Mouse (Mus musculus) heart, embryonic 13.5 days (tissue): ENCODE measurements around the gene Grid2ip. TPM values are rescaled to one million over a fixed set of nuclear protein-coding genes. Genes with fewer than 3 reads are reported as not detected.

Source experiments
- ATAC-seq: fragments of 200-750 bp; cut with Nextera tagmentation; 2 replicates; pipeline ENCODE4 v1.8.0; 2017; ENCODE audit warnings: moderate TSS enrichment; ENCODE audit not compliant: insufficient number of reproducible peaks, low FRiP score, low TSS enrichment; ENCODE audit errors: extremely low read depth
- H3K27ac ChIP-seq: fragments of 300-500 bp; sonication (generic); replicated peaks from 2 replicates; pipeline ENCODE4 v1.5.1; 2015; ENCODE audit warnings: moderate library complexity, mild to moderate bottlenecking, inconsistent platforms
- H3K27me3 ChIP-seq: fragments of 300-500 bp; sonication (generic); replicated peaks from 2 replicates; pipeline ENCODE4 v1.6.1; 2015; ENCODE audit warnings: mild to moderate bottlenecking, inconsistent platforms
- H3K36me3 ChIP-seq: fragments of 300-500 bp; sonication (generic); 2 replicates; pipeline ENCODE4 v1.6.1; 2015; ENCODE audit warnings: mild to moderate bottlenecking, inconsistent platforms
- H3K4me1 ChIP-seq: fragments of 300-500 bp; sonication (generic); 2 replicates; pipeline ENCODE4 v1.6.1; 2015; ENCODE audit warnings: inconsistent platforms
- H3K4me2 ChIP-seq: fragments of 300-500 bp; sonication (generic); 2 replicates; pipeline ENCODE4 v1.6.1; 2015; ENCODE audit warnings: inconsistent platforms, mild to moderate bottlenecking, moderate library complexity
- H3K4me3 ChIP-seq: fragments of 300-500 bp; sonication (generic); 2 replicates; pipeline ENCODE4 v1.5.1; 2015; ENCODE audit warnings: moderate library complexity, mild to moderate bottlenecking, inconsistent platforms
- H3K9ac ChIP-seq: fragments of 300-500 bp; sonication (generic); 2 replicates; pipeline ENCODE4 v1.6.1; 2015; ENCODE audit warnings: inconsistent platforms, mild to moderate bottlenecking, moderate library complexity
- H3K9me3 ChIP-seq: fragments of 300-500 bp; sonication (generic); 2 replicates; pipeline ENCODE4 v1.6.1; 2016; ENCODE audit warnings: inconsistent platforms
- WGBS: fragments of 180-500 bp; shearing (Covaris S2); methylation state at CpG from one replicate; pipeline ENCODE4 v1.1.7; 2015; ENCODE audit warnings: mixed read lengths; 5-methylcytosine and 5-hydroxymethylcytosine counted together
- polyA plus RNA-seq: library from polyadenylated mRNA; unstranded; fragments of >200 nt; fragmentation: Nextera tagmentation; extraction: Ambion mirVana; gene quantifications from 2 replicates; pipeline ENCODE4 v1.2.1, GENCODE M21; 2015

The Grid2ip gene
- polyA plus RNA-seq, 1 experiment from 2014 or later: not detected

DNA sequence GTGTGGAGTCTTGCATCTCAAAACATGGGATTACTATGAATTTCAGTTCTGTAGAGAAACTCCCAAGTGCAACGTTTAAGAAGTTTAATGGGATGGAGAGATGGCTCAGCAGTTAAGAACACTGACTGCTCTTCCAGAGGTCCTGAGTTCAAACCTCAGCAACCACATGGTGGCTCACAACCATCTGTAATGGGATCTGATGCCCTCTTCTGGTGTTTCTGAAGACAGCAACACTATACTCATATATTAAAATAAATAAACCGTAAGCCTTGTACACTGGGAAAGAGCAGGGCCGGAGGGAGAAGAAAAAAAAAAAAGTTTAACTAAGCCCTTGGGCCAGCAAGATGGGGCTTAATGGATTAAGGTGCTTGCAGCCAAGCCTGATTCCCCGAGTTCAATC is 65.9 kb downstream of the Grid2ip start:
- Histone ChIP-seq H3K9ac (no peak overlapping the region), H3K36me3 (peaks cover 53% of the 10 kb centered on the region), H3K27ac (no peak overlapping the region), H3K9me3 (no peaks in the 10 kb centered on the region), H3K4me3 (no peak overlapping the region), H3K4me1 (no peaks in the 10 kb centered on the region), H3K4me2 (no peak overlapping the region), H3K27me3 (no peaks in the 10 kb centered on the region)
- ATAC-seq: no peak
- 82% methylated on average over 4 of the region's 4 CpGs for WGBS

DNA sequence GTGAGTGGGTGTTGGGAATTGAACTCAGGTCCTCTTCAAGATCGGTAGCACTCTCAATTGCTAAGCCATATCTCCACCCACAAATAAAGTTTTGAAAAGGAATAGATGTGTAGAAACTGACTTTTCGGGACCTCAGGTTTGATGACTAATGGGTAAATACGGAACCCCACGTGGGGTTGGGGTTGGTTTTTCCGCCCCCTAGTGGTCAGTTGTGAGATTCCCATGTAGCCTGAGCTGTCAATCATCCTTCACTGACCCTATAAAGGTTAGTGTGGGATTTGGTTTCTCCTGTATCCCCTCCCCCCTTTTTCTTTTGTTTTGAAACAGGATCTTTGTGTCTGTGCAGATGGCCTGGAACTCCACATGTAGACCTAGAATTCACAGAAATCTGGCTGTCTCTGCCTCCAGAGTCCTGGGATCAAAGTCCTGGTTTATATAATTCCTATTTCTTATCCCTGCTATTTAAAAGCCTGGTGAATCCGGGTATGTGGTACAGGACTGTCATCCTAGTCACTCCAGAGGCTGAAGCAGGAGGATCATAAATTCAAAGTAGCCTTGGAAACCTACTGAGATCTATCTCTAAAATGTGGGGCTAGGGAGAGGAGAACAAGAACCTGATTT is 66.9 kb downstream of the Grid2ip start:
- Histone ChIP-seq H3K27me3 (no peaks in the 10 kb centered on the region), H3K27ac (no peak overlapping the region), H3K9me3 (no peaks in the 10 kb centered on the region), H3K4me3 (no peak overlapping the region), H3K4me2 (no peak overlapping the region), H3K9ac (no peak overlapping the region), H3K36me3 (peaks cover 42% of the 10 kb centered on the region), H3K4me1 (no peaks in the 10 kb centered on the region)
- ATAC-seq: no peak; the same call in 1 of the 2 replicates
- WGBS: 24% methylated on average over 6 of the region's 6 CpGs

DNA sequence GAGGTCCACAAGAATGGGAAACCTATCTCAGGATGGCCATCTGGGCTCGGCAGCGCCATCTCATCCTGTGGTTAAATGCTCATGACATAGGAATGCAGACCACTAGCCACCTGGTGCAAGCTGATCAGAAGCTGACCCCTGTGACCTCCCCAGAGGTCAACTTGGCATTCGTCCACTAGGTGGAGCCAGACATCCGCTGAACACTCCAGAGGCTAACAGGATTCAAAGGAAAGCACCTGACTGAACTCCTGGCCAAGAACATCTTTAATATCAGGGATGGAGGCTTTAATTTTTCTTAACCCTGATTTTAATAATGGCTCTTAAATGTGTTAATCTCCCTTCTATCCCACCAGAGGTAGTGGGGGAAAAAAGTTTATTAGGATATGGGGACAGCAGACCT is 77.3 kb downstream of the Grid2ip start:
- Histone ChIP-seq H3K27ac (no peak overlapping the region), H3K36me3 (no peaks in the 10 kb centered on the region), H3K9ac (no peak overlapping the region), H3K27me3 (no peaks in the 10 kb centered on the region), H3K4me2 (no peak overlapping the region), H3K9me3 (no peaks in the 10 kb centered on the region), H3K4me1 (no peaks in the 10 kb centered on the region), H3K4me3 (no peak overlapping the region)
- 7% methylated on average over 4 of the region's 4 CpGs for WGBS
- ATAC-seq: no peak

DNA sequence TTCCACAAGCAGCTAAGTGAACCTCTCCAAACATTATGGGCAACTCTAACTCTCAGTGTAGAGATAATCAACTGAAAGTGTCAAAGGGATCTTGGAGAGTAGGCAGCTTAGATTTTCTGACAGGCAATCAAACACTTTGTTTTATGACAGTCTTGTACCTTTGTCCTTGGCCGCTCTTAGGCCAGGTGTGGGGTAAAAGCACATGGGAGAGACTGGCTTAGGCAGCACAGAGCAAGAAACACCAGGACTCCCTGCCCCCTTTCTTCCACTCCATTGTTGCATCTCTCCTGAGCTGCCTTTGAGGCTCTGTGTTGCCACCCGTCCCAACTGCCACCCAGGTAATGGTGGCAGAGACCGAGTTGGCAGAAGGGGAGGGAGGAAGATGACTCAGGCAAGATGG is 84.2 kb downstream of the Grid2ip start:
- Histone ChIP-seq H3K4me3 (no peak overlapping the region), H3K36me3 (no peaks in the 10 kb centered on the region), H3K4me1 (no peaks in the 10 kb centered on the region), H3K27me3 (no peaks in the 10 kb centered on the region), H3K9ac (no peak overlapping the region), H3K27ac (no peak overlapping the region), H3K9me3 (no peaks in the 10 kb centered on the region), H3K4me2 (no peak overlapping the region)
- ATAC-seq: no peak
- 76% methylated on average over 3 of the region's 3 CpGs for WGBS

DNA sequence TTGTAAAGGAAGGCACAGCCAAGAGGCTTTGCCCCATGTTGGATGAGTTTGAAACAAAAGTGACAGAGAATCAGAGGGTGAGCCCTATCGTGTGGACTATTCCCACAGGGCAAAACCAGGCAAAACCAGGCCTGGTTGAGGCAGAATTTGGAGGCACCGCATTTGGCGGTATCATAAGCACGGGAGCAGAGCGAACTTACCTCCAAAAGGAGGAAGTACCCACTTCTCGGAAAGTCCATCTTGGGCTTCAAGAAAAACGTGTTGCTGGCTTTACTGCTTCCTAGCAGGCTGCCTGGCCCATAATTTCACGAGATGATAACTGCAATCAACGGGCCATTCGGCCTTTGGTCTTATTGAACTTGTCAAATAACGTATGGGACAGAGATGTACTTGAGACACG is 84.6 kb downstream of the Grid2ip start:
- Histone ChIP-seq H3K4me2 (no peak overlapping the region), H3K4me3 (no peak overlapping the region), H3K27ac (no peak overlapping the region), H3K27me3 (no peaks in the 10 kb centered on the region), H3K36me3 (no peaks in the 10 kb centered on the region), H3K9me3 (no peaks in the 10 kb centered on the region), H3K9ac (no peak overlapping the region), H3K4me1 (no peaks in the 10 kb centered on the region)
- no peak for ATAC-seq
- 78% methylated on average over 12 of the region's 12 CpGs for WGBS

Other genes with a start within 250 kb of the Grid2ip start
- 24.6 and 25.1 TPM in 2 replicates for gene Rnf216, start 244.3 kb upstream of the Grid2ip start, polyA plus RNA-seq
- gene Olfr718-ps1, start 209.8 kb upstream of the Grid2ip start, polyA plus RNA-seq: not detected in 2 replicates
- gene Rbak, start 176.6 kb upstream of the Grid2ip start, polyA plus RNA-seq: 7.2 and 7.8 TPM in 2 replicates
- not detected in 2 replicates for gene Spdye4b, start 176.3 kb upstream of the Grid2ip start, polyA plus RNA-seq
- gene Spdye4a, start 130.4 kb upstream of the Grid2ip start, polyA plus RNA-seq: not detected in 2 replicates
- gene Zfp12, start 122.2 kb upstream of the Grid2ip start, polyA plus RNA-seq: 7.0 and 7.9 TPM in 2 replicates
- gene Zfp316, start 87.3 kb upstream of the Grid2ip start, polyA plus RNA-seq: 1.5 and 1.8 TPM in 2 replicates
- gene Zfp853, start 63.7 kb upstream of the Grid2ip start, polyA plus RNA-seq: 0.05 TPM in 1 of 2 replicates, not detected in the other
- 22.6 and 22.7 TPM in 2 replicates for gene E130309D02Rik, start 42.0 kb upstream of the Grid2ip start, polyA plus RNA-seq
- gene Zdhhc4, start 28.1 kb upstream of the Grid2ip start, polyA plus RNA-seq: 50.5 and 57.1 TPM in 2 replicates
- 250 and 258 TPM in 2 replicates for gene Kdelr2, start 46.5 kb downstream of the Grid2ip start, polyA plus RNA-seq
- 9.0 and 9.1 TPM in 2 replicates for gene Daglb, start 107.2 kb downstream of the Grid2ip start, polyA plus RNA-seq
- gene Rac1, start 170.7 kb downstream of the Grid2ip start, polyA plus RNA-seq: 352 and 355 TPM in 2 replicates